Mouse (Mus musculus) brain, embryonic 18.5 days (tissue): ENCODE data around the gene 2900092C05Rik.

Experiments used
- DNase-seq: peaks from one replicate; pipeline ENCODE4 v3.0.0-alpha.2; 2012; ENCODE audit warnings: low read depth, low spot score

The 2900092C05Rik gene

GRCm38 (mm10) chr7:12512217-12512616 is at the start of gene 2900092C05Rik:
Gene 2900092C05Rik (plus strand): TSS chr7:12512517.
- DNase-seq, result no peak

GRCm38 (mm10) chr7:12478158-12479008 is 33.9 kb upstream of the 2900092C05Rik start, which contains the start of gene Zfp606:
Gene Zfp606 (plus strand): TSS chr7:12478293.
- peak; percentile 84 for DNase-seq

- no peak for DNase-seq
Observed at GRCm38 (mm10) chr7:12479009-12479346, 33.3 kb upstream of the 2900092C05Rik start.

- no peak for DNase-seq
Observed at GRCm38 (mm10) chr7:12479525-12479924, 32.8 kb upstream of the 2900092C05Rik start.

GRCm38 (mm10) chr7:12483771-12484170 is 28.5 kb upstream of the 2900092C05Rik start:
- no peak for DNase-seq

- no peak for DNase-seq
Observed at GRCm38 (mm10) chr7:12485956-12486355, 26.4 kb upstream of the 2900092C05Rik start.

- DNase-seq, result no peak
Observed at GRCm38 (mm10) chr7:12486691-12487090, 25.6 kb upstream of the 2900092C05Rik start.

- DNase-seq, result no peak
Observed at GRCm38 (mm10) chr7:12510913-12511312, 1.4 kb upstream of the 2900092C05Rik start.
